Mouse (Mus musculus) small intestine, adult 2 months (tissue): ENCODE measurements at regions not wholly inside any gene's neighbourhood (a gene's known extent, or its start where the extent isn't known, plus 50 kb on each side); places are given as distances from the start of the nearest gene placed in this dataset.

ENCODE experiments used
- CTCF ChIP-seq: fragments of 200-500 bp; IDR thresholded peaks from 2 replicates; pipeline ENCODE4 v1.5.1; 2012; ENCODE audit warnings: low read depth, mild to moderate bottlenecking, control low read depth, inconsistent platforms, low read length, moderate library complexity, mixed read lengths; ENCODE audit not compliant: insufficient replicate concordance, insufficient read length; ENCODE audit errors: extremely low read depth
- POLR2A ChIP-seq: fragments of 200-500 bp; IDR thresholded peaks from 2 replicates; pipeline ENCODE4 v1.6.1; 2012; ENCODE audit warnings: low read depth, mild to moderate bottlenecking, control low read depth, inconsistent platforms, low read length, moderate library complexity

DNA sequence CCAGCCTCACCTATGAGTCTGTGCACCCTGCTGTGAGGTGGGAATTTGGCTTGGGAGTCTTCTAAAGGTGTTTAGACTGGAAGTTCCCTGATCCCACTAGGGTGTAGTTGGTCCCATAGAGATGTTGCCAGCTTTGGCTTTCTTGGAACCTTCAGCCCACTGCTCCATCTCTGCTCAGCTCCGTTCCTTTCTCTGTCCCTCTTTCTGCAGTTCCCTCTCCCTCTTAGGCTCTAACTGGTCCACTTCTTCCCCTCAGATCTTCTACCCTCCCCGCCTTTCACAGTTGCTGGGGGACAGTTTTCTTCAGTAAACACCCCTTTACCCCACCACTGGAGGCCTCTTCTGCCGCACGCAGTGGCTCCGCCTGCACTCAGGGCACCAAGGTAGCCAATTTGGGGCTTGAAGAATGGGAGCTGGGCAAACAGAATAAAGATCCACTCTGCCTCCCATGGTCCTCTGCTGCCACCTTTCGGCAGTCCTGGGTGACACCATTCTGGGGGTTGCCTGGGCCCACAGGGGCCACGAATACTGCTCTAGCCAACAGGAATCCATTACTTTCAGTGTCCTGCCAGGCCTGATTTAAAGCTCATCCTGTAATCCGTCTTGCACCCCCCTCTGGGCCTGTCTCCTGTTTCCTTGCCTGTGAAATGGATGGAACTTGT is 162.9 kb upstream of the Tmem28 start:
- TF ChIP-seq CTCF (peak; percentile 64; the same call in 1 of the 2 replicates), POLR2A (no peak)
